In genomic region chr4:102978440-102978839, GRCm38 (mm10) we compare ENCODE assay signal across 7 mouse cellular contexts. TPM values are rescaled to one million over a fixed set of nuclear protein-coding genes. Genes with fewer than 3 reads are reported as not detected.
DNase-seq lines count a peak whose midpoint lies in the region; ATAC-seq and TF ChIP-seq lines count a peak whose summit lies in the region.

Gene Tctex1d1 (plus strand): TSS chr4:102978606.

- H3K9me3 ChIP-seq in liver, embryonic 11.5 days (ENCODE audit: control insufficient read depth, low read length), result no peaks in the 10 kb centered on the region
- no peaks in the 10 kb centered on the region for H3K9me3 ChIP-seq in forebrain, embryonic 11.5 days (ENCODE audit: control insufficient read depth, low read length)
- H3K9me3 ChIP-seq in intestine, postnatal 0 days (ENCODE audit: control insufficient read depth), result no peaks in the 10 kb centered on the region
- H3K9me3 ChIP-seq in midbrain, embryonic 15.5 days, result no peaks in the 10 kb centered on the region

- ATAC-seq in liver, embryonic 11.5 days (replicated peaks; ENCODE audit: low FRiP score), result peak; percentile 34; the same call in 1 of the 2 replicates
- ATAC-seq in forebrain, embryonic 11.5 days (replicated peaks; ENCODE audit: low FRiP score), result peak; percentile 45; the same call in 1 of the 2 replicates
- ATAC-seq in intestine, postnatal 0 days, result no peak; the same call in 1 of the 2 replicates
- ATAC-seq in midbrain, embryonic 15.5 days (replicated peaks), result peak; percentile 70

- H3K4me2 ChIP-seq in liver, embryonic 11.5 days, result peak within 1 kb of the TSS; percentile 70
- peak within 1 kb of the TSS; percentile 46 for H3K4me2 ChIP-seq in forebrain, embryonic 11.5 days (ENCODE audit: low read depth, low read length, severe bottlenecking)
- H3K4me2 ChIP-seq in intestine, postnatal 0 days (replicated peaks; ENCODE audit: low read depth), result peak within 1 kb of the TSS; percentile 43
- H3K4me2 ChIP-seq in midbrain, embryonic 15.5 days, result peak within 1 kb of the TSS; percentile 55

- DNase-seq in liver, embryonic 11.5 days (ENCODE audit: low spot score), result peak; percentile 45
- no peak for DNase-seq in liver
- DNase-seq in cerebellum, postnatal 14 days, result peak; percentile 33 to 54
- DNase-seq in forebrain, embryonic 11.5 days (ENCODE audit: low spot score), result peak; percentile 60
- DNase-seq in spleen, postnatal 4 days (ENCODE audit: low spot score in 2 of 2), result no peak

- H3K9ac ChIP-seq in liver, embryonic 11.5 days (ENCODE audit: low read depth, low read length), result peak within 1 kb of the TSS; percentile 14; the same call in 1 of the 2 replicates
- H3K9ac ChIP-seq in forebrain, embryonic 11.5 days (ENCODE audit: low read length), result no peak within 1 kb of the TSS
- no peak within 1 kb of the TSS for H3K9ac ChIP-seq in intestine, postnatal 0 days (ENCODE audit: low read depth, low read length)
- no peak within 1 kb of the TSS for H3K9ac ChIP-seq in midbrain, embryonic 15.5 days

- peaks cover 5% of the 10 kb centered on the region; the same call in 1 of the 2 replicates for H3K4me1 ChIP-seq in liver, embryonic 11.5 days (replicated peaks; ENCODE audit: control insufficient read depth, insufficient read depth, low read length)
- peaks cover 15% of the 10 kb centered on the region for H3K4me1 ChIP-seq in forebrain, embryonic 11.5 days (replicated peaks; ENCODE audit: control insufficient read depth, insufficient read depth, low read length)
- no peaks in the 10 kb centered on the region for H3K4me1 ChIP-seq in intestine, postnatal 0 days (replicated peaks; ENCODE audit: control insufficient read depth, insufficient read depth, low read length)
- H3K4me1 ChIP-seq in midbrain, embryonic 15.5 days, result peaks cover 17% of the 10 kb centered on the region

- H3K27ac ChIP-seq in liver, embryonic 11.5 days (ENCODE audit: low read depth, low read length), result no peak within 1 kb of the TSS
- H3K27ac ChIP-seq in forebrain, embryonic 11.5 days (ENCODE audit: low read depth, low read length), result no peak within 1 kb of the TSS
- no peak within 1 kb of the TSS for H3K27ac ChIP-seq in intestine, postnatal 0 days (ENCODE audit: low read depth, low read length)
- no peak within 1 kb of the TSS for H3K27ac ChIP-seq in midbrain, embryonic 15.5 days

- H3K36me3 ChIP-seq in liver, embryonic 11.5 days (ENCODE audit: control insufficient read depth, insufficient read depth, low read length), result no peaks in the 10 kb centered on the region
- H3K36me3 ChIP-seq in forebrain, embryonic 11.5 days (ENCODE audit: control insufficient read depth, insufficient read depth, low read length), result no peaks in the 10 kb centered on the region
- H3K36me3 ChIP-seq in intestine, postnatal 0 days (ENCODE audit: control insufficient read depth, insufficient read depth), result no peaks in the 10 kb centered on the region
- H3K36me3 ChIP-seq in midbrain, embryonic 15.5 days (replicated peaks), result no peaks in the 10 kb centered on the region

- H3K4me3 ChIP-seq in liver, embryonic 11.5 days (ENCODE audit: low read depth, low read length), result peak within 1 kb of the TSS; percentile 40
- peak within 1 kb of the TSS; percentile 0; the same call in 1 of the 2 replicates for H3K4me3 ChIP-seq in forebrain, embryonic 11.5 days (ENCODE audit: low read depth, low read length)
- H3K4me3 ChIP-seq in intestine, postnatal 0 days (ENCODE audit: low read depth, low read length), result 0 out of 2 replicates have a peak within 1 kb of the TSS, but pooled peaks have one; percentile 5
- H3K4me3 ChIP-seq in midbrain, embryonic 15.5 days, result peak within 1 kb of the TSS; percentile 25

- WGBS in liver, embryonic 11.5 days, result 6% methylated on average over 13 of the region's 13 CpGs
- under 1% methylated on average over 13 of the region's 13 CpGs for WGBS in forebrain, embryonic 11.5 days
- WGBS in intestine, postnatal 0 days, result 3% methylated on average over 13 of the region's 13 CpGs
- WGBS in midbrain, embryonic 15.5 days, result 2% methylated on average over 13 of the region's 13 CpGs

- no peak for TF ChIP-seq CTCF in intestine, postnatal 0 days (IDR thresholded peaks at IDR 0.05; ENCODE audit: low read depth)

- H3K27me3 ChIP-seq in liver, embryonic 11.5 days (replicated peaks; ENCODE audit: control insufficient read depth, insufficient read depth, low read length), result peaks cover 12% of the 10 kb centered on the region; the same call in 1 of the 2 replicates
- H3K27me3 ChIP-seq in forebrain, embryonic 11.5 days (ENCODE audit: control insufficient read depth, insufficient read depth, low read length), result peaks cover 30% of the 10 kb centered on the region
- peaks cover 8% of the 10 kb centered on the region for H3K27me3 ChIP-seq in intestine, postnatal 0 days (replicated peaks; ENCODE audit: control insufficient read depth, insufficient read depth, low read length)
- H3K27me3 ChIP-seq in midbrain, embryonic 15.5 days (replicated peaks), result peaks cover 8% of the 10 kb centered on the region; the same call in 1 of the 2 replicates

RNA-seq across cellular contexts. Expression of gene Tctex1d1, which starts in this region (rescaled TPM):
- polyA plus RNA-seq in liver, embryonic 11.5 days (2014; fragmentation: Nextera tagmentation; extraction: Ambion mirVana), result 0.22 and 0.29 TPM in 2 replicates
- polyA plus RNA-seq in forebrain, embryonic 11.5 days (2014; fragmentation: Nextera tagmentation; extraction: Ambion mirVana), result 0.60 TPM in 1 of 2 replicates, not detected in the other
- polyA plus RNA-seq in intestine, postnatal 0 days (2015; fragmentation: Nextera tagmentation; extraction: Ambion mirVana), result 0.47 and 0.89 TPM in 2 replicates
- 1.3 and 1.5 TPM in 2 replicates for polyA plus RNA-seq in midbrain, embryonic 15.5 days (2015; fragmentation: Nextera tagmentation; extraction: Ambion mirVana)

Comparison
In these comparisons a context has a peak if more than half of its experiments do, and no peak if none do; other contexts are left out.
1. Peak in DNase-seq, ATAC-seq, H3K4me3 ChIP-seq, H3K9ac ChIP-seq and H3K4me2 ChIP-seq in liver, embryonic 11.5 days; RNA of the gene not detected or under 1 TPM.
2. Peak in DNase-seq, ATAC-seq, H3K4me3 ChIP-seq and H3K4me2 ChIP-seq in forebrain, embryonic 11.5 days; RNA of the gene not detected or under 1 TPM.
3. DNase-seq: peak in cerebellum, postnatal 14 days (2 of 2); none in liver (single experiment) and spleen, postnatal 4 days (0 of 2).
4. Peak in every context shown above with its lines, with median percentiles within 50 percentile points of each other: H3K4me2 ChIP-seq and H3K4me3 ChIP-seq.